Mouse (Mus musculus) small intestine, adult 2 months (tissue): Measurements from ENCODE around the gene Zfp51.

Experiments used
- CTCF ChIP-seq: fragments of 200-500 bp; IDR thresholded peaks from 2 replicates; pipeline ENCODE4 v1.5.1; 2012; ENCODE audit warnings: low read depth, mild to moderate bottlenecking, control low read depth, inconsistent platforms, low read length, moderate library complexity, mixed read lengths; ENCODE audit not compliant: insufficient replicate concordance, insufficient read length; ENCODE audit errors: extremely low read depth
- POLR2A ChIP-seq: fragments of 200-500 bp; IDR thresholded peaks from 2 replicates; pipeline ENCODE4 v1.6.1; 2012; ENCODE audit warnings: low read depth, mild to moderate bottlenecking, control low read depth, inconsistent platforms, low read length, moderate library complexity

DNA sequence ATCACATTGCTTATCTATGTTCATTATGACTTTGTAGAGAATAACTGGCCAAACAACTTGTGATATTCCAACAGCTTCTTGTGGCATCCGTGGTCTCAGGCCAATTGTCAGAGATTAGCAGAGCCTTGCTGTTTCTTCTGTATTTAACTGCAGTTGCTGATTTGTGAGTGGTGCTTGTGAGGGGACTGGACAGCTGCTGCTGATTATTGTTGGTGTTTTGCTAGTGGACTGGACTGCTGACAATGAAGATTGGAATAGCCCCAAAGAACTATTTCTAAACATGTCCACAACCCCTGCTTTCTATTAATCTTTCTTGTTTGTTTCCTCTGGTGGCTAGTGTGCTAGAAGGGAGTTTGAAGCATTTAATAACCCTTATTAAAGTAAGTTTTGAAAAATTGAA is 51.2 kb downstream of the Zfp51 start:
- TF ChIP-seq CTCF (no peak), POLR2A (no peak)
